Mouse (Mus musculus): ENCODE results near the gene Wdr20rt. TPM values are rescaled to one million over a fixed set of nuclear protein-coding genes. Genes with fewer than 3 reads are reported as not detected.
"Not testable (repeated sequence)": the region's sequence is repeated elsewhere in the genome, so short reads cannot be mapped to it uniquely, and the experiment has no call there.

Wdr20rt gene
- not detected in 2 replicates for polyA plus RNA-seq (2015; fragmentation: Nextera tagmentation; extraction: Ambion mirVana)

- 94% methylated on average over 22 of the region's 22 CpGs for WGBS
- H3K9me3 ChIP-seq, result no peaks in the 10 kb centered on the region
- no peak within 1 kb of the TSS for H3K27ac ChIP-seq
- no peaks in the 10 kb centered on the region for H3K4me1 ChIP-seq
- no peaks in the 10 kb centered on the region for H3K27me3 ChIP-seq
- H3K9ac ChIP-seq, result no peak within 1 kb of the TSS
- no peaks in the 10 kb centered on the region for H3K36me3 ChIP-seq
- H3K4me2 ChIP-seq, result no peak within 1 kb of the TSS
- ATAC-seq (ENCODE audit: insufficient number of reproducible peaks, low FRiP score, low TSS enrichment, low read depth), result no peak
- no peak within 1 kb of the TSS for H3K4me3 ChIP-seq
These were observed at the start of gene Wdr20rt for GRCm38 (mm10) chr12:65225467-65225945. Wdr20rt (plus strand) TSS chr12:65225517.

- Histone ChIP-seq H3K27me3 (no peaks in the 10 kb centered on the region), H3K4me1 (no peaks in the 10 kb centered on the region), H3K9me3 (no peaks in the 10 kb centered on the region), H3K4me2 (no peak overlapping the region), H3K27ac (no peak overlapping the region), H3K9ac (no peak overlapping the region), H3K4me3 (no peak overlapping the region), H3K36me3 (no peaks in the 10 kb centered on the region)
- ATAC-seq (ENCODE audit: insufficient number of reproducible peaks, low FRiP score, low TSS enrichment, low read depth), result no peak
- 59% methylated on average over 3 of the region's 3 CpGs for WGBS
These were observed 38.0 kb upstream of the Wdr20rt start for GRCm38 (mm10) chr12:65187365-65187764.

GRCm38 (mm10) chr12:65189213-65189612 lies 36.1 kb upstream of the Wdr20rt start:
- H3K4me2 ChIP-seq, result no peak overlapping the region
- no peak overlapping the region for H3K4me3 ChIP-seq
- H3K36me3 ChIP-seq, result no peaks in the 10 kb centered on the region
- no peaks in the 10 kb centered on the region for H3K4me1 ChIP-seq
- no peak overlapping the region for H3K27ac ChIP-seq
- no peak for ATAC-seq (ENCODE audit: insufficient number of reproducible peaks, low FRiP score, low TSS enrichment, low read depth)
- H3K27me3 ChIP-seq, result no peaks in the 10 kb centered on the region
- no peaks in the 10 kb centered on the region for H3K9me3 ChIP-seq
- no peak overlapping the region for H3K9ac ChIP-seq
- WGBS, result 74% methylated on average over 2 of the region's 2 CpGs

GRCm38 (mm10) chr12:65194003-65194530 lies 31.2 kb upstream of the Wdr20rt start:
- Histone ChIP-seq H3K36me3 (no peaks in the 10 kb centered on the region), H3K9me3 (no peaks in the 10 kb centered on the region), H3K27ac (no peak overlapping the region), H3K9ac (no peak overlapping the region), H3K4me2 (no peak overlapping the region), H3K4me3 (no peak overlapping the region), H3K27me3 (no peaks in the 10 kb centered on the region), H3K4me1 (no peaks in the 10 kb centered on the region)
- no peak for ATAC-seq (ENCODE audit: insufficient number of reproducible peaks, low FRiP score, low TSS enrichment, low read depth)
- WGBS, result 63% methylated on average over 5 of the region's 5 CpGs

- H3K4me2 ChIP-seq, result no peak overlapping the region
- H3K4me3 ChIP-seq, result no peak overlapping the region
- H3K27ac ChIP-seq, result no peak overlapping the region
- H3K27me3 ChIP-seq, result no peaks in the 10 kb centered on the region
- H3K9ac ChIP-seq, result no peak overlapping the region
- no peaks in the 10 kb centered on the region for H3K4me1 ChIP-seq
- ATAC-seq (ENCODE audit: insufficient number of reproducible peaks, low FRiP score, low TSS enrichment, low read depth), result no peak
- 96% methylated on average over 2 of the region's 2 CpGs for WGBS
- H3K9me3 ChIP-seq, result no peaks in the 10 kb centered on the region
- H3K36me3 ChIP-seq, result no peaks in the 10 kb centered on the region
These were observed 23.5 kb upstream of the Wdr20rt start for GRCm38 (mm10) chr12:65201812-65202211.

- no peak for ATAC-seq (ENCODE audit: insufficient number of reproducible peaks, low FRiP score, low TSS enrichment, low read depth)
- Histone ChIP-seq H3K36me3 (no peaks in the 10 kb centered on the region), H3K27ac (no peak overlapping the region), H3K4me2 (no peak overlapping the region), H3K4me3 (no peak overlapping the region), H3K9me3 (no peaks in the 10 kb centered on the region), H3K9ac (no peak overlapping the region), H3K4me1 (no peaks in the 10 kb centered on the region), H3K27me3 (no peaks in the 10 kb centered on the region)
- WGBS, result 67% methylated on average over 1 of the region's 1 CpGs
These were observed 18.9 kb upstream of the Wdr20rt start for GRCm38 (mm10) chr12:65206431-65206830.

- Histone ChIP-seq H3K9me3 (no peaks in the 10 kb centered on the region), H3K4me1 (no peaks in the 10 kb centered on the region), H3K4me3 (no peak overlapping the region), H3K4me2 (no peak overlapping the region), H3K36me3 (no peaks in the 10 kb centered on the region), H3K9ac (no peak overlapping the region), H3K27ac (no peak overlapping the region), H3K27me3 (no peaks in the 10 kb centered on the region)
- no peak for ATAC-seq (ENCODE audit: insufficient number of reproducible peaks, low FRiP score, low TSS enrichment, low read depth)
- WGBS, result 70% methylated on average over 6 of the region's 6 CpGs
These were observed 8.9 kb upstream of the Wdr20rt start for GRCm38 (mm10) chr12:65216404-65216840.

GRCm38 (mm10) chr12:65228628-65229027 lies 3.3 kb downstream of the Wdr20rt start:
- no peak overlapping the region for H3K4me3 ChIP-seq
- H3K27me3 ChIP-seq, result no peaks in the 10 kb centered on the region
- H3K4me2 ChIP-seq, result no peak overlapping the region
- 78% methylated on average over 6 of the region's 6 CpGs for WGBS
- H3K4me1 ChIP-seq, result no peaks in the 10 kb centered on the region
- ATAC-seq (ENCODE audit: insufficient number of reproducible peaks, low FRiP score, low TSS enrichment, low read depth), result no peak
- H3K9me3 ChIP-seq, result no peaks in the 10 kb centered on the region
- H3K9ac ChIP-seq, result no peak overlapping the region
- H3K27ac ChIP-seq, result no peak overlapping the region
- no peaks in the 10 kb centered on the region for H3K36me3 ChIP-seq

- Histone ChIP-seq H3K9me3 (no peaks in the 10 kb centered on the region), H3K27ac (no peak overlapping the region), H3K4me1 (no peaks in the 10 kb centered on the region), H3K9ac (no peak overlapping the region), H3K27me3 (no peaks in the 10 kb centered on the region), H3K36me3 (no peaks in the 10 kb centered on the region), H3K4me2 (no peak overlapping the region), H3K4me3 (no peak overlapping the region)
- ATAC-seq (ENCODE audit: insufficient number of reproducible peaks, low FRiP score, low TSS enrichment, low read depth), result no peak
These were observed 3.7 kb downstream of the Wdr20rt start for GRCm38 (mm10) chr12:65229041-65229440.

GRCm38 (mm10) chr12:65232801-65233200 lies 7.5 kb downstream of the Wdr20rt start:
- not testable (repeated sequence) for H3K4me1 ChIP-seq, H3K36me3 ChIP-seq
- 81% methylated on average over 2 of the region's 2 CpGs for WGBS

GRCm38 (mm10) chr12:65250116-65250738 lies 24.9 kb downstream of the Wdr20rt start:
- 87% methylated on average over 10 of the region's 10 CpGs for WGBS
- no peaks in the 10 kb centered on the region for H3K4me1 ChIP-seq
- no peak overlapping the region for H3K9ac ChIP-seq
- no peaks in the 10 kb centered on the region for H3K27me3 ChIP-seq
- no peaks in the 10 kb centered on the region for H3K36me3 ChIP-seq
- no peaks in the 10 kb centered on the region for H3K9me3 ChIP-seq
- no peak overlapping the region for H3K4me3 ChIP-seq
- no peak overlapping the region for H3K27ac ChIP-seq
- H3K4me2 ChIP-seq, result no peak overlapping the region
- ATAC-seq (ENCODE audit: insufficient number of reproducible peaks, low FRiP score, low TSS enrichment, low read depth), result no peak

More at GRCm38 (mm10) chr12:65232801-65233200, 7.5 kb downstream of the Wdr20rt start:
- H3K27ac ChIP-seq; ATAC-seq (ENCODE audit: insufficient number of reproducible peaks, low FRiP score, low TSS enrichment, low read depth); H3K9ac ChIP-seq; H3K4me3 ChIP-seq; H3K4me2 ChIP-seq; H3K9me3 ChIP-seq; H3K27me3 ChIP-seq: not testable (repeated sequence)

GRCm38 (mm10) chr12:65256887-65257286 lies 31.6 kb downstream of the Wdr20rt start:
- Histone ChIP-seq H3K4me2 (no peak overlapping the region), H3K4me3 (no peak overlapping the region), H3K27ac (no peak overlapping the region), H3K9me3 (no peaks in the 10 kb centered on the region), H3K27me3 (no peaks in the 10 kb centered on the region), H3K4me1 (no peaks in the 10 kb centered on the region), H3K9ac (no peak overlapping the region), H3K36me3 (no peaks in the 10 kb centered on the region)
- no peak for ATAC-seq (ENCODE audit: insufficient number of reproducible peaks, low FRiP score, low TSS enrichment, low read depth)
